Mouse (Mus musculus) hindbrain, embryonic 11.5 days (tissue): ENCODE measurements around the gene Tlx1. TPM values are rescaled to one million over a fixed set of nuclear protein-coding genes. Genes with fewer than 3 reads are reported as not detected.

Experiments used
- ATAC-seq: fragments of 200-750 bp; cut with Nextera tagmentation; 2 replicates; pipeline ENCODE4 v1.8.0; 2017; ENCODE audit warnings: mild to moderate bottlenecking, moderate TSS enrichment, moderate library complexity; ENCODE audit not compliant: low FRiP score
- DNase-seq: peaks from one replicate; pipeline ENCODE4 v3.0.0-alpha.2; 2015; ENCODE audit warnings: low spot score
- H3K27ac ChIP-seq: fragments of 300-500 bp; sonication (generic); 2 replicates; pipeline ENCODE4 v1.5.1; 2014; ENCODE audit warnings: mild to moderate bottlenecking, low read depth, low read length
- H3K27me3 ChIP-seq: fragments of 300-500 bp; sonication (generic); 2 replicates; pipeline ENCODE4 v1.6.1; 2014; ENCODE audit warnings: mild to moderate bottlenecking, low read length, moderate library complexity, mixed read lengths; ENCODE audit not compliant: control insufficient read depth, insufficient read depth
- H3K36me3 ChIP-seq: fragments of 300-500 bp; sonication (generic); 2 replicates; pipeline ENCODE4 v1.6.1; 2014; ENCODE audit warnings: mild to moderate bottlenecking, low read length, moderate library complexity, mixed read lengths; ENCODE audit not compliant: control insufficient read depth, insufficient read depth
- H3K4me1 ChIP-seq: fragments of 300-500 bp; sonication (generic); replicated peaks from 2 replicates; pipeline ENCODE4 v1.6.1; 2014; ENCODE audit warnings: low read length, mixed read lengths; ENCODE audit not compliant: control insufficient read depth, insufficient read depth
- H3K4me2 ChIP-seq: fragments of 300-500 bp; sonication (generic); replicated peaks from 2 replicates; pipeline ENCODE4 v1.6.1; 2014; ENCODE audit warnings: mild to moderate bottlenecking, low read depth, low read length
- H3K4me3 ChIP-seq: fragments of 300-500 bp; sonication (generic); 2 replicates; pipeline ENCODE4 v1.5.1; 2014; ENCODE audit warnings: low read depth, low read length
- H3K9ac ChIP-seq: fragments of 300-500 bp; sonication (generic); 2 replicates; pipeline ENCODE4 v1.6.1; 2014; ENCODE audit warnings: low read depth, low read length
- H3K9me3 ChIP-seq: fragments of 300-500 bp; sonication (generic); 2 replicates; pipeline ENCODE4 v1.6.1; 2016; ENCODE audit warnings: low read length; ENCODE audit not compliant: control insufficient read depth
- WGBS: fragments of 180-500 bp; shearing (Covaris S2); extraction: QIAGEN DNeasy Blood & Tissue Kit; methylation state at CpG from one replicate; pipeline ENCODE4 v1.1.7; 2014; 5-methylcytosine and 5-hydroxymethylcytosine counted together
- polyA plus RNA-seq: library from polyadenylated mRNA; unstranded; fragments of >200 nt; fragmentation: Nextera tagmentation; extraction: Ambion mirVana; gene quantifications from 2 replicates; pipeline ENCODE4 v1.2.1, GENCODE M21; 2014

The Tlx1 gene
- polyA plus RNA-seq, result 2.2 and 4.0 TPM in 2 replicates

GRCm38 (mm10) chr19:45150490-45151181 is at the start of gene Tlx1:
Gene Tlx1 (plus strand): TSS chr19:45150680.
- no peaks in the 10 kb centered on the region for H3K36me3 ChIP-seq
- H3K27me3 ChIP-seq, result peaks cover 97% of the 10 kb centered on the region
- H3K4me1 ChIP-seq, result peaks cover 8% of the 10 kb centered on the region
- ATAC-seq (peak; percentile 73), DNase-seq (peak; percentile 70)
- H3K9me3 ChIP-seq, result no peaks in the 10 kb centered on the region
- WGBS, result 0% methylated on average over 54 of the region's 61 CpGs
- peak within 1 kb of the TSS; percentile 34 for H3K4me2 ChIP-seq
- H3K9ac ChIP-seq, result peak within 1 kb of the TSS; percentile 25; the same call in 1 of the 2 replicates
- H3K27ac ChIP-seq, result 0 out of 2 replicates have a peak within 1 kb of the TSS, but pooled peaks have one; percentile 9
- H3K4me3 ChIP-seq, result peak within 1 kb of the TSS; percentile 23

GRCm38 (mm10) chr19:45105591-45105990 is 44.9 kb upstream of the Tlx1 start:
- peaks cover 5% of the 10 kb centered on the region; the same call in 1 of the 2 replicates for H3K27me3 ChIP-seq
- H3K9me3 ChIP-seq, result no peaks in the 10 kb centered on the region
- H3K4me2 ChIP-seq, result no peak overlapping the region
- no peak for DNase-seq
- no peaks in the 10 kb centered on the region for H3K36me3 ChIP-seq
- ATAC-seq, result no peak
- no peak overlapping the region for H3K4me3 ChIP-seq
- H3K4me1 ChIP-seq, result peaks cover 2% of the 10 kb centered on the region; the same call in 1 of the 2 replicates
- 55% methylated on average over 1 of the region's 1 CpGs for WGBS
- no peak overlapping the region for H3K9ac ChIP-seq
- no peak overlapping the region for H3K27ac ChIP-seq

GRCm38 (mm10) chr19:45106689-45107088 is 43.8 kb upstream of the Tlx1 start:
- Histone ChIP-seq H3K9ac (no peak overlapping the region), H3K9me3 (no peaks in the 10 kb centered on the region), H3K4me2 (no peak overlapping the region), H3K27me3 (peaks cover 5% of the 10 kb centered on the region; the same call in 1 of the 2 replicates), H3K27ac (no peak overlapping the region), H3K36me3 (no peaks in the 10 kb centered on the region), H3K4me3 (no peak overlapping the region), H3K4me1 (peaks cover 2% of the 10 kb centered on the region; the same call in 1 of the 2 replicates)
- 50% methylated on average over 6 of the region's 6 CpGs for WGBS
- ATAC-seq, result no peak
- no peak for DNase-seq

- no peak overlapping the region for H3K27ac ChIP-seq
- DNase-seq (no peak), ATAC-seq (no peak)
- H3K4me2 ChIP-seq, result no peak overlapping the region
- WGBS, result 76% methylated on average over 8 of the region's 8 CpGs
- no peak overlapping the region for H3K4me3 ChIP-seq
- no peaks in the 10 kb centered on the region for H3K36me3 ChIP-seq
- H3K4me1 ChIP-seq, result peaks cover 6% of the 10 kb centered on the region
- H3K27me3 ChIP-seq, result peaks cover 4% of the 10 kb centered on the region; the same call in 1 of the 2 replicates
- no peak overlapping the region for H3K9ac ChIP-seq
- no peaks in the 10 kb centered on the region for H3K9me3 ChIP-seq
Measured at GRCm38 (mm10) chr19:45110681-45111080, 39.8 kb upstream of the Tlx1 start.

- H3K4me1 ChIP-seq, result peaks cover 6% of the 10 kb centered on the region
- no peak overlapping the region for H3K4me2 ChIP-seq
- peaks cover 4% of the 10 kb centered on the region; the same call in 1 of the 2 replicates for H3K27me3 ChIP-seq
- DNase-seq (no peak), ATAC-seq (no peak)
- 85% methylated on average over 6 of the region's 6 CpGs for WGBS
- H3K4me3 ChIP-seq, result no peak overlapping the region
- H3K27ac ChIP-seq, result no peak overlapping the region
- no peak overlapping the region for H3K9ac ChIP-seq
- no peaks in the 10 kb centered on the region for H3K9me3 ChIP-seq
- H3K36me3 ChIP-seq, result no peaks in the 10 kb centered on the region
Measured at GRCm38 (mm10) chr19:45112444-45112843, 38.0 kb upstream of the Tlx1 start.

GRCm38 (mm10) chr19:45113791-45114460 is 36.6 kb upstream of the Tlx1 start:
- ATAC-seq (0 out of 2 replicates have a peak, but pooled peaks have one; percentile 25), DNase-seq (peak; percentile 68)
- Histone ChIP-seq H3K27ac (no peak overlapping the region), H3K9me3 (no peaks in the 10 kb centered on the region), H3K36me3 (no peaks in the 10 kb centered on the region), H3K27me3 (peaks cover 6% of the 10 kb centered on the region; the same call in 1 of the 2 replicates), H3K4me2 (no peak overlapping the region; the same call in 1 of the 2 replicates), H3K4me3 (no peak overlapping the region), H3K9ac (peak overlapping the region; percentile 39; the same call in 1 of the 2 replicates), H3K4me1 (peaks cover 6% of the 10 kb centered on the region)
- 2% methylated on average over 15 of the region's 18 CpGs for WGBS

- no peak for ATAC-seq
- Histone ChIP-seq H3K36me3 (no peaks in the 10 kb centered on the region), H3K9me3 (no peaks in the 10 kb centered on the region), H3K27me3 (peaks cover 9% of the 10 kb centered on the region; the same call in 1 of the 2 replicates), H3K4me1 (peaks cover 6% of the 10 kb centered on the region), H3K4me3 (no peak overlapping the region), H3K4me2 (no peak overlapping the region), H3K27ac (no peak overlapping the region), H3K9ac (no peak overlapping the region)
- 39% methylated on average over 3 of the region's 3 CpGs for WGBS
- DNase-seq, result no peak
Measured at GRCm38 (mm10) chr19:45114772-45115171, 35.7 kb upstream of the Tlx1 start.

GRCm38 (mm10) chr19:45116798-45117197 is 33.7 kb upstream of the Tlx1 start:
- H3K9me3 ChIP-seq, result no peaks in the 10 kb centered on the region
- peak; percentile 53 for DNase-seq
- H3K9ac ChIP-seq, result no peak overlapping the region
- peaks cover 12% of the 10 kb centered on the region; the same call in 1 of the 2 replicates for H3K27me3 ChIP-seq
- 68% methylated on average over 1 of the region's 1 CpGs for WGBS
- no peak for ATAC-seq
- H3K27ac ChIP-seq, result no peak overlapping the region
- no peaks in the 10 kb centered on the region for H3K36me3 ChIP-seq
- H3K4me1 ChIP-seq, result peaks cover 6% of the 10 kb centered on the region
- H3K4me2 ChIP-seq, result no peak overlapping the region
- no peak overlapping the region for H3K4me3 ChIP-seq
